Mouse (Mus musculus) intestine, embryonic 16.5 days (tissue): ENCODE measurements at regions not wholly inside any gene's neighbourhood (a gene's known extent, or its start where the extent isn't known, plus 50 kb on each side); places are given as distances from the start of the nearest gene placed in this dataset.

Source experiments
- ATAC-seq: fragments of 200-750 bp; cut with Nextera tagmentation; 2 replicates; pipeline ENCODE4 v1.8.0; 2017; ENCODE audit warnings: moderate TSS enrichment, moderate library complexity
- H3K27ac ChIP-seq: fragments of 300-500 bp; sonication (generic); 2 replicates; pipeline ENCODE4 v1.5.1; 2014; ENCODE audit warnings: mild to moderate bottlenecking, low read length
- H3K27me3 ChIP-seq: fragments of 300-500 bp; sonication (generic); replicated peaks from 2 replicates; pipeline ENCODE4 v1.6.1; 2014; ENCODE audit warnings: low read length, control low read depth, mixed read lengths; ENCODE audit not compliant: control insufficient read depth, insufficient read depth
- H3K36me3 ChIP-seq: fragments of 300-500 bp; sonication (generic); 2 replicates; pipeline ENCODE4 v1.6.1; 2014; ENCODE audit warnings: low read length, control low read depth; ENCODE audit not compliant: control insufficient read depth, insufficient read depth
- H3K4me1 ChIP-seq: fragments of 300-500 bp; sonication (generic); 2 replicates; pipeline ENCODE4 v1.6.1; 2014; ENCODE audit warnings: low read length, control low read depth, mixed read lengths; ENCODE audit not compliant: control insufficient read depth, insufficient read depth
- H3K4me2 ChIP-seq: fragments of 300-500 bp; sonication (generic); 2 replicates; pipeline ENCODE4 v1.6.1; 2014; ENCODE audit warnings: low read depth, low read length, control low read depth
- H3K4me3 ChIP-seq: fragments of 300-500 bp; sonication (generic); 2 replicates; pipeline ENCODE4 v1.5.1; 2014; ENCODE audit warnings: mild to moderate bottlenecking, low read length
- H3K9ac ChIP-seq: fragments of 300-500 bp; sonication (generic); 2 replicates; pipeline ENCODE4 v1.6.1; 2014; ENCODE audit warnings: low read depth, low read length
- H3K9me3 ChIP-seq: fragments of 300-500 bp; sonication (generic); 2 replicates; pipeline ENCODE4 v1.6.1; 2016; ENCODE audit warnings: low read length, control low read depth; ENCODE audit not compliant: control insufficient read depth
- WGBS: fragments of 180-500 bp; shearing (Covaris S2); extraction: QIAGEN DNeasy Blood & Tissue Kit; methylation state at CpG from one replicate; pipeline ENCODE4 v1.1.7; 2014; 5-methylcytosine and 5-hydroxymethylcytosine counted together

GRCm38 (mm10) chr6:81517185-81517584, 406.3 kb upstream of the Gcfc2 start:
- H3K9me3 ChIP-seq, result no peaks in the 10 kb centered on the region
- H3K27me3 ChIP-seq, result no peaks in the 10 kb centered on the region
- H3K9ac ChIP-seq, result no peak overlapping the region
- no peaks in the 10 kb centered on the region for H3K36me3 ChIP-seq
- H3K4me1 ChIP-seq, result no peaks in the 10 kb centered on the region
- ATAC-seq, result no peak
- no peak overlapping the region for H3K4me3 ChIP-seq
- no peak overlapping the region for H3K4me2 ChIP-seq
- H3K27ac ChIP-seq, result no peak overlapping the region
- 73% methylated on average over 1 of the region's 1 CpGs for WGBS

- 72% methylated on average over 2 of the region's 2 CpGs for WGBS
- Histone ChIP-seq H3K9ac (no peak overlapping the region), H3K27me3 (no peaks in the 10 kb centered on the region), H3K4me2 (no peak overlapping the region), H3K27ac (no peak overlapping the region), H3K36me3 (no peaks in the 10 kb centered on the region), H3K9me3 (no peaks in the 10 kb centered on the region), H3K4me1 (no peaks in the 10 kb centered on the region), H3K4me3 (no peak overlapping the region)
- ATAC-seq, result no peak
Measured at GRCm38 (mm10) chr6:81562260-81562659, 361.2 kb upstream of the Gcfc2 start.

GRCm38 (mm10) chr6:81563192-81563591, 360.3 kb upstream of the Gcfc2 start:
- H3K4me1 ChIP-seq, result no peaks in the 10 kb centered on the region
- no peak for ATAC-seq
- H3K27ac ChIP-seq, result no peak overlapping the region
- no peaks in the 10 kb centered on the region for H3K27me3 ChIP-seq
- H3K9me3 ChIP-seq, result no peaks in the 10 kb centered on the region
- H3K4me3 ChIP-seq, result no peak overlapping the region
- no peaks in the 10 kb centered on the region for H3K36me3 ChIP-seq
- H3K4me2 ChIP-seq, result no peak overlapping the region
- 79% methylated on average over 2 of the region's 2 CpGs for WGBS
- no peak overlapping the region for H3K9ac ChIP-seq

- Histone ChIP-seq H3K9me3 (no peaks in the 10 kb centered on the region), H3K27ac (no peak overlapping the region), H3K4me1 (no peaks in the 10 kb centered on the region), H3K4me3 (no peak overlapping the region), H3K36me3 (no peaks in the 10 kb centered on the region), H3K4me2 (no peak overlapping the region), H3K9ac (no peak overlapping the region), H3K27me3 (no peaks in the 10 kb centered on the region)
- WGBS, result 87% methylated on average over 1 of the region's 1 CpGs
- ATAC-seq, result no peak
Measured at GRCm38 (mm10) chr6:81564295-81564694, 359.2 kb upstream of the Gcfc2 start.

GRCm38 (mm10) chr6:81586441-81587117, 336.9 kb upstream of the Gcfc2 start:
- Histone ChIP-seq H3K36me3 (no peaks in the 10 kb centered on the region), H3K4me2 (no peak overlapping the region), H3K9me3 (no peaks in the 10 kb centered on the region), H3K4me3 (no peak overlapping the region), H3K4me1 (no peaks in the 10 kb centered on the region), H3K27ac (no peak overlapping the region), H3K27me3 (no peaks in the 10 kb centered on the region), H3K9ac (no peak overlapping the region)
- ATAC-seq, result no peak
- 76% methylated on average over 1 of the region's 1 CpGs for WGBS

GRCm38 (mm10) chr6:81589727-81590126, 333.7 kb upstream of the Gcfc2 start:
- H3K4me1 ChIP-seq, result no peaks in the 10 kb centered on the region
- H3K9me3 ChIP-seq, result no peaks in the 10 kb centered on the region
- ATAC-seq, result no peak
- no peaks in the 10 kb centered on the region for H3K27me3 ChIP-seq
- H3K36me3 ChIP-seq, result no peaks in the 10 kb centered on the region
- H3K27ac ChIP-seq, result no peak overlapping the region
- H3K4me3 ChIP-seq, result no peak overlapping the region
- 79% methylated on average over 10 of the region's 10 CpGs for WGBS
- H3K9ac ChIP-seq, result no peak overlapping the region
- no peak overlapping the region for H3K4me2 ChIP-seq

- H3K27ac ChIP-seq, result no peak overlapping the region
- H3K36me3 ChIP-seq, result no peaks in the 10 kb centered on the region
- no peak overlapping the region for H3K9ac ChIP-seq
- 75% methylated on average over 2 of the region's 2 CpGs for WGBS
- ATAC-seq, result no peak
- no peak overlapping the region for H3K4me2 ChIP-seq
- H3K9me3 ChIP-seq, result no peaks in the 10 kb centered on the region
- H3K4me3 ChIP-seq, result no peak overlapping the region
- H3K4me1 ChIP-seq, result no peaks in the 10 kb centered on the region
- no peaks in the 10 kb centered on the region for H3K27me3 ChIP-seq
Measured at GRCm38 (mm10) chr6:81595926-81596325, 327.5 kb upstream of the Gcfc2 start.

- H3K4me2 ChIP-seq, result no peak overlapping the region
- H3K4me1 ChIP-seq, result no peaks in the 10 kb centered on the region
- no peak overlapping the region for H3K4me3 ChIP-seq
- no peaks in the 10 kb centered on the region for H3K9me3 ChIP-seq
- H3K27me3 ChIP-seq, result no peaks in the 10 kb centered on the region
- H3K36me3 ChIP-seq, result no peaks in the 10 kb centered on the region
- ATAC-seq, result no peak
- WGBS, result 59% methylated on average over 1 of the region's 1 CpGs
- H3K27ac ChIP-seq, result no peak overlapping the region
- H3K9ac ChIP-seq, result no peak overlapping the region
Measured at GRCm38 (mm10) chr6:81608637-81609036, 314.8 kb upstream of the Gcfc2 start.

- H3K27me3 ChIP-seq, result no peaks in the 10 kb centered on the region
- ATAC-seq, result no peak
- no peaks in the 10 kb centered on the region for H3K9me3 ChIP-seq
- H3K4me2 ChIP-seq, result no peak overlapping the region
- H3K27ac ChIP-seq, result no peak overlapping the region
- H3K4me3 ChIP-seq, result no peak overlapping the region
- WGBS, result 87% methylated on average over 6 of the region's 6 CpGs
- H3K4me1 ChIP-seq, result no peaks in the 10 kb centered on the region
- H3K36me3 ChIP-seq, result no peaks in the 10 kb centered on the region
- no peak overlapping the region for H3K9ac ChIP-seq
Measured at GRCm38 (mm10) chr6:81611980-81612379, 311.5 kb upstream of the Gcfc2 start.

GRCm38 (mm10) chr6:81618018-81618417, 305.5 kb upstream of the Gcfc2 start:
- Histone ChIP-seq H3K4me2 (no peak overlapping the region), H3K9ac (no peak overlapping the region), H3K36me3 (no peaks in the 10 kb centered on the region), H3K9me3 (no peaks in the 10 kb centered on the region), H3K27me3 (no peaks in the 10 kb centered on the region), H3K4me3 (no peak overlapping the region), H3K27ac (no peak overlapping the region), H3K4me1 (no peaks in the 10 kb centered on the region)
- WGBS, result 67% methylated on average over 2 of the region's 2 CpGs
- no peak for ATAC-seq
